Mouse (Mus musculus): ENCODE data around the gene Bmp7. TPM values are rescaled to one million over a fixed set of nuclear protein-coding genes. Genes with fewer than 3 reads are reported as not detected.
A peak's percentile ranks its signal among the peaks of the same experiment; 100 is the strongest.

Bmp7 gene
- total RNA-seq, 2 experiments from 2014 or later, result 1.6 to 2.4 TPM

GRCm38 (mm10) chr2:172940799-172941163, 660 bp upstream of the Bmp7 start:
- no peak for DNase-seq

GRCm38 (mm10) chr2:172939639-172940002, 500 bp downstream of the Bmp7 start:
- DNase-seq, result no peak

GRCm38 (mm10) chr2:172938761-172939638, 1.1 kb downstream of the Bmp7 start:
- DNase-seq, result no peak

GRCm38 (mm10) chr2:172937326-172938190, 2.6 kb downstream of the Bmp7 start:
- no peak for DNase-seq

GRCm38 (mm10) chr2:172936844-172937243, 3.3 kb downstream of the Bmp7 start:
- no peak for DNase-seq

- no peak for DNase-seq
These were observed 4.2 kb downstream of the Bmp7 start for GRCm38 (mm10) chr2:172935776-172936562.

- no peak for DNase-seq
These were observed 5.0 kb downstream of the Bmp7 start for GRCm38 (mm10) chr2:172934891-172935740.

- DNase-seq, result no peak
These were observed 5.7 kb downstream of the Bmp7 start for GRCm38 (mm10) chr2:172934420-172934788.

- no peak for DNase-seq
These were observed 6.3 kb downstream of the Bmp7 start for GRCm38 (mm10) chr2:172933631-172934419.

GRCm38 (mm10) chr2:172931137-172931898, 8.8 kb downstream of the Bmp7 start:
- no peak for DNase-seq

GRCm38 (mm10) chr2:172929905-172930436, 10.2 kb downstream of the Bmp7 start:
- DNase-seq, result no peak

GRCm38 (mm10) chr2:172927643-172928042, 12.5 kb downstream of the Bmp7 start:
- DNase-seq, result no peak

GRCm38 (mm10) chr2:172926311-172926710, 13.8 kb downstream of the Bmp7 start:
- DNase-seq, result no peak

- no peak for DNase-seq
These were observed 15.2 kb downstream of the Bmp7 start for GRCm38 (mm10) chr2:172924961-172925360.

- DNase-seq, result peak; percentile 49
These were observed 16.9 kb downstream of the Bmp7 start for GRCm38 (mm10) chr2:172923198-172923597.

- no peak for DNase-seq
These were observed 17.5 kb downstream of the Bmp7 start for GRCm38 (mm10) chr2:172922597-172922996.

- DNase-seq, result no peak
These were observed 26.1 kb downstream of the Bmp7 start for GRCm38 (mm10) chr2:172914018-172914417.

- DNase-seq, result no peak
These were observed 28.4 kb downstream of the Bmp7 start for GRCm38 (mm10) chr2:172911715-172912114.

GRCm38 (mm10) chr2:172911157-172911556, 29.0 kb downstream of the Bmp7 start:
- DNase-seq, result peak; percentile 44

- no peak for DNase-seq
These were observed 30.7 kb downstream of the Bmp7 start for GRCm38 (mm10) chr2:172909463-172909862.

All from gastrocnemius, postnatal 10 days (tissue).